Mouse (Mus musculus): Measurements from ENCODE around the gene Eci1.
A peak's percentile ranks its signal among the peaks of the same experiment; 100 is the strongest.
"Not testable (repeated sequence)": the region's sequence is repeated elsewhere in the genome, so short reads cannot be mapped to it uniquely, and the experiment has no call there.

Eci1 gene

DNA sequence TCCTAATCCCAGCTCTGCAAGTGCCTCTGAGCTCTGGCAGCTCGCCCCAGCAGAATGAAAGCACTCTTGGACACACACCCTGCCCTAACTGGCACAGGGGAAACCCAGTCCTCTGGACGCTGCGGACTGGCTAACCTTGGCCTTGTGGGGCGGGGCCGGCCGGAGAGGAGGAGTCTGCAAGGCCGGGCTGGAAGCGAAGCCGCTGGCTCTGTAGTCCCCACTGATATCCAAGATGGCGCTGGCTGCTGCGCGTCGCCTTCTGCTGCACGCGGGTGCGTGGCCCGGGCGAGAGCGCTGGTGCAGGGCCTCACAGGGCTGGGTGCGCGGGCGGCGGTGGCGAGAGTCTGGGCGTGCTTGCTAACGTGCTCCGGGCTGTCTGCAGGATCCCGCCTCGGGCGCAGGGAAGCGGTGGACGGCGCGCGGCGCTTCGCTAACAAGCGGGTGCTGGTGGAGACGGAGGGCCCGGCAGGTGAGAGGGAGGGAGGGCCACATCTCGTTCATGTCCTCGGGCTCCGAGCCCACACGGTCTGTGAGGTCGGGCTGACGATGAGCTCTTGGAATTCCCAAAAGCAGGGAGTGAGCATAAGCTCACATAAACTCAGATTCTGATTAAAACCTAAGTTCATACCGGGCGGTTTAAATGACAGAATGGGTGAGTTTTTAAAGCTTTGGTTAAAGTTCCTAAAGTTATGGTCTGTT, at the start of gene Eci1:
Gene Eci1 (plus strand): TSS at position 171 of the 699 bp plus-strand sequence.
- DNase-seq = peak; percentile 99

DNA sequence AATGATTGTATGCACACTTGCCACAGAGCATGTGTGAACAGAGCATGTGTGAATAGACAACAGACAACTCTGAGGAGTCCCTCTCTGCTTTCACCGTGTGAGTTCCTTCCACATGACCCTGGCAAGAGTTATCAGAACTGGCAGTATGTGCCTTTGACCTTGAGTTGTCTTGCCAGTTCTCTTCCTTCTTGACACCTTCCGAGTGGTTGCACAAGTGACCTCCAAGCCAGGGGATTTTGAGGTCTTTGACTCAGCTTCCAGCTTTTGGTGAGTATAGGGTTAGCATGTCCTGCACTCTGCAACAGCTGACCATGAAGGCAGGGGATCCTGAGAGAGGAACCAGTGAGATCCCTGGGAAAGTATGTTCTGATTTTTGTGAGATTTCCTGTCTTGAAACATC, 47.9 kb upstream of the Eci1 start:
- DNase-seq = no peak

DNA sequence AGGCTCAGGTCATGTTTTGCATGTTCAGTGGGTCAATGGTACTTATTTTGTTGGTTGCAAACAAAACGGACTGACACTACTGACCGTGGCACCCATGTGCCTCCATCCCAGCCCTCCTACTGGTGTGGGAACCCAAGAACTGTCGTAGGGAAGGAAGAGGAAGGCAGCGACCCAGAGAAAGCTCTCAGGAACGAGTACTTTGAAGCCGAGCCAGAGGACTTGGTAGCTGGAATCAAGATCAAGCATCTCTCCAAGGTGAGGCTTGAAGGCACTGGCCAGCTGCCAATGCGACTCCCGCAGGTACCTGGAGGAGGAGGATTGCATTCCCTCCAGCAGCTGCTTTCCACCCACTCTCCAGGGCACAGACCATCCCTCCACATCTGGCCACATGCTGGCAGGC, 42.7 kb upstream of the Eci1 start:
- DNase-seq = peak; percentile 64

- peak; percentile 34 for DNase-seq
Observed at GRCm38 (mm10) chr17:24388711-24389110, 37.7 kb upstream of the Eci1 start.

DNA sequence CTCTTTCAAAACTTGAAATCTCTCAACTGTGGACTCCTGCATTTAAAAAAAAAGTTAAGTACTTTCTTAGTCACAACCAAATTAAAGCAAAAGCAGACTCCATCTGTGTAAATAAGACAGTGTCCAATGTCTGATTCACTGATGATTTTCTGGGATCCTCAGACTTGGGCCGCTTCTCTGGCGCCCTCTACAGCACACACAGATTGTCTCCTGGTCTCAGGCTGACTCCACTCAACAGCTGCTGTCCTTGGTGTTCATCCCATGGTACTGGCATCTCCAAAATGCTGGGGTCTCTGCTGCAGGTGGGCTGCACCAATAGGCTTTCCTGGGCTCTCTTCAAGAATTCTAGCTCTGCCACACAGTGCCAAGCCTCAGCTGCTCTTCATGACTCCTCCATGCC, 36.6 kb upstream of the Eci1 start:
- DNase-seq = peak; percentile 74

GRCm38 (mm10) chr17:24391149-24391548, 35.3 kb upstream of the Eci1 start:
- peak; percentile 31 for DNase-seq

- DNase-seq = no peak
Observed at GRCm38 (mm10) chr17:24393527-24393926, 32.9 kb upstream of the Eci1 start.

GRCm38 (mm10) chr17:24394456-24394855, 32.0 kb upstream of the Eci1 start:
- DNase-seq = peak; percentile 57

GRCm38 (mm10) chr17:24402371-24402770, 24.1 kb upstream of the Eci1 start:
- no peak for DNase-seq

GRCm38 (mm10) chr17:24407116-24407803, 19.2 kb upstream of the Eci1 start:
- no peak for DNase-seq

- peak; percentile 38 for DNase-seq
Observed at GRCm38 (mm10) chr17:24413557-24414211, 12.8 kb upstream of the Eci1 start.

DNA sequence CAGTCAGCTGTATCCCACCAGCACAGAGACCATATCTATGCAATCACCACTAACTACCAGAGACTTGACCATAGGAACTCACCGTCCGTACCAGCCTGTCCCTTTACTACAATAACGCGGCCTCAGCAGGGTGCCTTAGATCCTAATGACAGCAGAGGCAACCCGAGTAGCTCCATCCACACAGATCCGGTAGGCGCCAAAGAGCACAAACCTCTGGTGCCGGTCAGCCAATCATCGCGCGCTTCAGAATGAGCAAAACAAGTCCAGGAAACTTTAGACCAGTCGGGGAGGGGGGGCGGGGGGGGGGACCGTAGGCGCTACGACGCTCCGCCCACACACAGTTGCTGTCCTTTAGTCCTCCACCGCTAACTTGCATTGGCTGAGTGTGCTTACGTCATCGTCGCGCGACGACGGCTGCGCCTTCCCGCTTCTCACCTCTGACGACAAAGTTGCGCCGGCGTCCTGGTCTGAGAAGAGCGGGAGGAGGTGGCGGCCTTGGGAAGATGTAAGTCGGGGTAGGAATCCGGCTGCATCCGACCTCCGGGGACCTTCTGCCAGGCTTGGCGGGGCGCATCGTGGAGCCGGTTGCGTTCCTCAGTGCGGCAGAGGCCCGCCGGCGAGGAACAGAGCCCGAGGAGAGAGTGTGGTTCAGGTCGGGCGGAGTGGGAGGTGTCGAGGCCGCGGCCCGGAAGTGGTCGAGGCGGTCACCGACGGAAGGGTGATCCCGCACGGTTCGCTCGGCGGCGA, 12.0 kb upstream of the Eci1 start, which contains the start of gene Rnps1:
Gene Rnps1 (plus strand): TSS at position 336 of the 747 bp plus-strand sequence.
- DNase-seq = peak; percentile 97

- DNase-seq = no peak
Observed at GRCm38 (mm10) chr17:24415011-24415410, 11.4 kb upstream of the Eci1 start.

- DNase-seq = no peak
Observed at GRCm38 (mm10) chr17:24416051-24416652, 10.3 kb upstream of the Eci1 start.

DNA sequence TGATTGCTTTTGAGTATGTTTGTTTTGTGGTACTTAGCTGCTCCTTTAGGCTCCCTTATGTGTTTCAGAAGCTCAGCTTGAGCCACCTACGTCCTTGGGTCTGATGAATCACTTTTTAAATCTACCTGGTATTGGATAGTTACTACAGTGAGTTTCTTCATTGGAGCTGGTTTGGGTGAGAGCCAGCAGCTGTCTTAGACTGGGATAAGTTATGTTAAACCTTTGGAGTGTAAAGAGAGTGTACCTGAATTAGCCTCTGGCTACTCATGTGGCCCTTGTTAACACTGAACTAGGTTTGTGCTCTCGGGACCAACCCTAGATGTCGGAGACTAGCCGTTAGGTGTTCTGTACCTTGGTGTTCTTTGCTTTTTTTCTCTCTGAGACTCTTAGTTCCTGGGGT, 3.3 kb upstream of the Eci1 start:
- DNase-seq = no peak

- no peak for DNase-seq
Observed at GRCm38 (mm10) chr17:24424489-24424888, 2.0 kb upstream of the Eci1 start.

GRCm38 (mm10) chr17:24425326-24425725, 1.1 kb upstream of the Eci1 start:
- DNase-seq = not testable (repeated sequence)

DNA sequence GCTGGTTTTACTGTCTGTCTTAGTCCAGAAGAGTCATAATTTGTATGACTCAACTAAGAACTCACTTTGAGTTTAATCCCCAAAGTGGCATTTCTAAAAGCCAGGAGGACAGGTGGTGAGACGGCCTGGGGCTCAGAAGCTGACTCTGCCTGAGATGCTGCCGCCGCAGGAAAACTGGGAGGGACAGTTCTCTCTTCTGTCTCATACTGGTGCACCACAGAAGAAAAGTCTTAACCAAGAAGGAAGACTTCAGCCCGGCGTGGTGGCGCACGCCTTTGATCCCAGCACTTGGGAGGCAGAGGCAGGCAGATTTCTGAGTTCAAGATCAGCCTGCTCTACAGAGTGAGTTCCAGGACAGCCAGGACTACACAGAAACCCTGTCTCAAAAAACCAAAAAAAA, 536 bp upstream of the Eci1 start:
- DNase-seq = no peak

DNA sequence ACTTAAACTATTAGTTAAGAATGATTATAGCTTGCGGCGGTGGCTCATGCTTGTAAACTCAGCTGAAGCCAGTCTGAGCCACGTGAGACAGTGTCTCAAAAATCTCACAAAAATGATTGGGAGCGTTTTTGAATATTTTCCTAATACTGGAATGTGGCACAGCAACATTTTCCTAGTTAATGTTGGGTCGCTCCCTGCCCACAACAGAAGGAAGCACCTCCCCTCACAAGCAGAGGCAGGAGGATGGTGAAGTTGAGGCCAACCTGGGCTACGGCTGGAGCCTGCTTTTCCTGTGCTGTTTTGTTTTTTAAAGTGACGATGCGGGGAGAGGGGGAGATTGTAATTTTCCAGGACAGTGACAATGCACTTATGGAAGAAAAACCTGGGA, 723 bp downstream of the Eci1 start:
- DNase-seq = no peak

DNA sequence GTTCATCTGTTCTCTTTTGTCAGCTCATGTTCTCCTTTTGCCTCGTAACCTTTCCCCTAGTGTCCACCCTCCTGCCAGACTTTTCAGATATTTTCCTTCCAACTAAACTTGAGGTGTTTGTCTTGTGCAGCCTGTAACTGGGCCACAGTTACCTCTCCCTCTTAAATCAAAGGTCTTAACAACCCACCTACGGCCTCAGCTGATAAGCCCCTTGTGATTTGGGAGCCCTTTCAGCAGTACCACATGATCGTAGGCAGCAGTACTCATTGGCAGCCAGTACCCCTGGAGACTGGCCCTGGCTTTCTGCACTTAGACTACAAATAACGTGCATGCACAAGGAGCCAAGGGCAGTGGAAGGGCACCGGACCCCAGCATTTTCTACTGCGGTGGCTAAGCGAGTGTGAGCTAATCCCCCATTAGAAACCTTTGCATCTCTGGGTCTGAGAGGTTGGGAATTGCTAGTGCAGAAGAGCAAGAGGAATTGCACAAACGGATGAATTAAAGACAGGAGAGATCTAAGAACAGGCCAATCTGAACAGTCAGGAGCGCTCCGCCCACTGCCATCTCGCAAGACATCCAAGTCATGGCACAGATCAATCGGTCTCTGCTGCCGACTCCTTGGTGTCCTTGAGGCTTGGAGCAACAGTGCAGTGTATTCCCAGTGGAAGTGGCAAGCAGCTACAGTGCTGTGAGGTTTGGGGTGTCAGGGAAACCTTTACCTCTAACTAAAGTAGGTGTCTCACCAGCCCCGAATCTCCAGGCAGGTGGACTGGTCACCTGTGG, 3.0 kb downstream of the Eci1 start:
- no peak for DNase-seq

- DNase-seq = peak; percentile 55
Observed at GRCm38 (mm10) chr17:24437016-24437415, 10.6 kb downstream of the Eci1 start.

DNA sequence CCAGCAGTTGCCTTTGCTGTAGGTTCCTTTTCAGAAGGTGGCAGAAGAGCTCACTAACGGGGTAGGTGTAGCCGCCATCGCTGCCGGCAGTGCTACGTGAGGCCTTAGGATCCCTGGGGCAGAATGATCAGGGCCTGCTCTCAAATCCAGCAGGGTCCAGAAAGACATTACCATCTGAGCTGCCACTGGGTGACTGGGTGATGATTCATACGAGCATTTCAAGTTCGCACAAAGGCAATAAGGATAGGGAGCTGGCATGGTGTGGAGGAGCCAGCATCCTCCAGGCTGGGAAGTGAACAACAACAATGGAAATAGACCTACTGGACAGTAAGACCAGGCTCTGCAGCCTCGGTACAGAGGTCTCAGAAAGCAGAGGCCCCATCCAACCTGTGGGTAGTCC, 13.9 kb downstream of the Eci1 start:
- DNase-seq = no peak

All from lung, postnatal 10 days (tissue).